20 mouse cellular contexts compared by ENCODE assay signal in the genomic region with DNA sequence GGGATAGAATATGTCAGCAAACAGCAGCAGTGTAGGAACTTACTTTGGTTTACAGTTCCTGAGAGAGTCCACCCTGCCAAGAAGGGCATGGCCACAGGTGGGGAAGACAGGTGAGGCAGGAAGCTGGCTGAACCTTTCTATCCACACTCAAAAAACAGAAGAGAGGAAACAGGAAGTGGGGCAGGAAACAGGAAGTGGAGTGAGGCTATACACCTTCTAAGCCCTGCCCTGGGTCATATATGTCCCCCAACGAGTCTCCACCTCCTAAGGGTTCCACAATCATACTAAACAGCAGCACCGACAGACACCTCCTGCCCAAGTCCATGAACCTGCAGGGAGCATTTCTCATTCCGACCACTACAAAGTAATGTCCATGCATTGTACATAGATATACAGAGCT.
"Had no signal": no experiment of that assay in that cellular context is flagged by ENCODE, and none has a peak within 500 bp of the region (broad histone marks: within the 10 kb centered on the region; RNA-seq: fewer than 3 reads in every experiment).

No protein-coding gene starts in this region.

- H3K9me3 ChIP-seq: kidney, embryonic 15.5 days; liver, embryonic 13.5 days; megakaryocyte, embryonic 14.5 days; midbrain, embryonic 10.5 days; midbrain, embryonic 13.5 days; neural tube, embryonic 13.5 days; stomach, embryonic 15.5 days had no signal

- H3K4me3 ChIP-seq: kidney, embryonic 15.5 days; left cerebral cortex, adult 2 months; liver, embryonic 13.5 days; megakaryocyte, embryonic 14.5 days; midbrain, embryonic 10.5 days; midbrain, embryonic 13.5 days; myocyte; neural tube, embryonic 13.5 days; stomach, embryonic 15.5 days had no signal

- H3K36me3 ChIP-seq: kidney, embryonic 15.5 days; liver, embryonic 13.5 days; midbrain, embryonic 10.5 days; midbrain, embryonic 13.5 days; neural tube, embryonic 13.5 days; stomach, embryonic 15.5 days had no signal

- ATAC-seq: midbrain, embryonic 13.5 days; midbrain, embryonic 16.5 days had no signal

- H3K4me1 ChIP-seq: kidney, embryonic 15.5 days; liver, embryonic 13.5 days; megakaryocyte, embryonic 14.5 days; midbrain, embryonic 10.5 days; midbrain, embryonic 13.5 days; neural tube, embryonic 13.5 days; stomach, embryonic 15.5 days had no signal

- H3K27me3 ChIP-seq: kidney, embryonic 15.5 days; liver, embryonic 13.5 days; midbrain, embryonic 13.5 days; stomach, embryonic 15.5 days had no signal

- DNase-seq: kidney, adult 8-10 months; kidney, postnatal 10 days; kidney, postnatal 36 days; layer of hippocampus, postnatal 36 days; liver, embryonic 13.5 days; lung, adult 2 months; lung, postnatal 14 days; lung, postnatal 4 days; retina, postnatal 1 day; right cerebral cortex, postnatal 25 days; spleen, adult 18-20 months had no signal
